Mouse (Mus musculus) ES-E14 (cell line): ENCODE data around the gene Calm3.

Experiments
- HCFC1 ChIP-seq: IDR thresholded peaks from 2 replicates; pipeline ENCODE4 v1.6.1; 2012; ENCODE audit warnings: low read length, inconsistent platforms, borderline replicate concordance; ENCODE audit not compliant: insufficient read depth
- MAFK ChIP-seq: IDR thresholded peaks from 2 replicates; pipeline ENCODE4 v1.6.1; 2014; ENCODE audit warnings: mild to moderate bottlenecking, low read depth, low read length, inconsistent platforms; ENCODE audit not compliant: insufficient read depth
- ZC3H11A ChIP-seq: IDR thresholded peaks from 2 replicates; pipeline ENCODE4 v1.6.1; 2012; ENCODE audit warnings: low read depth, mild to moderate bottlenecking, inconsistent platforms, low read length, borderline replicate concordance
- ZNF384 ChIP-seq: IDR thresholded peaks from 2 replicates; pipeline ENCODE4 v1.6.1; 2012; ENCODE audit warnings: low read depth, low read length, inconsistent platforms

GRCm38 (mm10) chr7:16971160-16971559 is 47.2 kb upstream of the Calm3 start:
- TF ChIP-seq HCFC1 (no peak), MAFK (no peak), ZNF384 (no peak), ZC3H11A (no peak)
